Mouse (Mus musculus): ENCODE results near the gene Hs3st6. TPM values are rescaled to one million over a fixed set of nuclear protein-coding genes. Genes with fewer than 3 reads are reported as not detected.

Hs3st6 gene
- polyA plus RNA-seq, 1 experiment from 2014 or later: 2.5 TPM

DNA sequence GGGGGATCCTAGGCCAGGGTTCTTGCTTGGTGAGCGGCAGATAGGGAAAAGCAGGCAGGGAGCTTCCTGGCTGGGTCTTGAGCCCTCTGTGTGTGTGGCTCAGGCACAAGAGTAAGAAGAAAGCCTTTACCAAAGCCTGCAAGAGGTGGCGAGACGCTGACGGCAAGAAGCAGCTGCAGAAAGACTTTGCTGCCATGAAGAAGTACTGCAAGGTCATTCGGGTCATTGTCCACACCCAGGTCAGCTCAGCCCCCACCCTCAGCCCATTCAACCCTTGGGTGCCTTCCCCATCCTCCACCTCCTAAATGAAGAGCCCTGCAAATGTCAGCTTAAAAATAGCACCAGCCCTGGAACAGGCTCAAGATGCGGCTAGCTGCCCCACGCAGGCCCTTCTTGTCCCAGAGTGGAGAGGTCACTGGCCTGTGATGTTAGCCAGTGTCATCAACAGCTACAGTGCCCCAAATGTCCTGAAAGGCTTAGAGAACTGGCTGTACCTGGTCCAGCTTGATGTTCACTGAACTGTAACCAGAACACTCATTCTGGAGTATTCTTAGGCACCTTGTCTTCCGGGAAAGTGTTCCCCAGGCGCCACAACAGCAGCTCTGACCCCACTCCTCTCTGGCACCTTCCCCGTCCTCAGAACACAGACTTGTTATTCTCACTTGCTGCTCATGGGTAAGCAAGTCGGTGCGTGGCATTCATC is 20.4 kb upstream of the Hs3st6 start:
- ATAC-seq (ENCODE audit: borderline replicate concordance, extremely low read depth, low FRiP score, low TSS enrichment): no peak
- WGBS: 73% methylated on average over 12 of the region's 12 CpGs
- H3K36me3 ChIP-seq: no peaks in the 10 kb centered on the region
- H3K4me2 ChIP-seq: no peak overlapping the region
- no peaks in the 10 kb centered on the region for H3K9me3 ChIP-seq
- H3K9ac ChIP-seq: no peak overlapping the region
- peaks cover 3% of the 10 kb centered on the region; the same call in 1 of the 2 replicates for H3K27me3 ChIP-seq
- H3K4me3 ChIP-seq: no peak overlapping the region
- no peak overlapping the region for H3K27ac ChIP-seq
- peaks cover 11% of the 10 kb centered on the region for H3K4me1 ChIP-seq

DNA sequence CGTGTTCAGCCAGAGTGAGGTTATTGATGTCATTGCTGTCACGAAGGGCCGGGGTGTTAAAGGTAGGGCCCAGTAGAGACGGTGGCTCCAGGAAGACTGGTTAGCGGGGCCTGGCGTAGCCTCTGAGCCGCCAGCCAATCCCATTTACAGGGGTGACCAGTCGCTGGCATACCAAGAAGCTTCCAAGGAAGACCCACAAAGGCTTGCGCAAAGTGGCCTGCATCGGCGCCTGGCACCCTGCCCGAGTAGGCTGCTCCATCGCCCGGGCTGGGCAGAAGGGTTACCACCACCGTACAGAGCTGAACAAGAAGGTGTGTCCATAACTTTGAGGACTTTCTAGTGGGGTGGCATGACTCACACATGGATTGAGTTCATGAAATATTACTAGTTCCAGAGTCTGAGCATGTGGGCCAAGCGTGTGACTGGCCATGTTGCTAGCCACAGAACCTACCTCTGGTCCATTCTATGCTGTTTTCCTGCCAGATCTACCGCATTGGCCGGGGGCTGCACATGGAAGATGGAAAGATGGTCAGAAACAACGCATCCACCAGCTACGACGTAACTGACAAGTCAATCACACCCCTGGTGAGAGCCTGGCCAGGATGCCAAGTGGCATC is 19.2 kb upstream of the Hs3st6 start:
- 87% methylated on average over 21 of the region's 21 CpGs for WGBS
- Histone ChIP-seq H3K36me3 (no peaks in the 10 kb centered on the region), H3K4me2 (no peak overlapping the region), H3K9ac (no peak overlapping the region), H3K27ac (no peak overlapping the region), H3K4me3 (no peak overlapping the region), H3K9me3 (no peaks in the 10 kb centered on the region), H3K4me1 (peaks cover 19% of the 10 kb centered on the region), H3K27me3 (no peaks in the 10 kb centered on the region; the same call in 1 of the 2 replicates)
- no peak for ATAC-seq (ENCODE audit: borderline replicate concordance, extremely low read depth, low FRiP score, low TSS enrichment)

DNA sequence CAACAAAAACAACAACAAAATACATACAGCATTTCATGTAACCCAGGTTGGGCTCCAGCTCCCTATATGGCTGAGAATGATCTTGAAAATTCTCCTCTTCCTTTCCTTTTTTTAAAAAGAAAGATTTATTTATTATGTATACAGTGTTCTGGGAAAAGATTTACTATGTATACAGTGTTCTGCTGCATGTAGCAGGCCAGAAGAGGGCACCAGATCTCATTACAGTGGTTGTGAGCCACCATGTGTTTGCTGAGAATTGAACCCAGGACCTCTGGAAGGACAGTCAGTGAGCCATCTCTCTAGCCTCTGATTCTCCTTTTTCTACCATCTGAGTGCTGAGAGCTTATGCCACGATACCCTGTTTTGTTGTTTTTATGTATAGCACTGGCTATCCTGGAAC is 18.3 kb upstream of the Hs3st6 start:
- H3K9me3 ChIP-seq: no peaks in the 10 kb centered on the region
- no peaks in the 10 kb centered on the region; the same call in 1 of the 2 replicates for H3K27me3 ChIP-seq
- no peak overlapping the region for H3K4me3 ChIP-seq
- no peak overlapping the region for H3K4me2 ChIP-seq
- no peak overlapping the region for H3K27ac ChIP-seq
- H3K36me3 ChIP-seq: no peaks in the 10 kb centered on the region
- no peak overlapping the region for H3K9ac ChIP-seq
- ATAC-seq (ENCODE audit: borderline replicate concordance, extremely low read depth, low FRiP score, low TSS enrichment): no peak
- WGBS: 86% methylated on average over 1 of the region's 1 CpGs
- H3K4me1 ChIP-seq: peaks cover 19% of the 10 kb centered on the region

DNA sequence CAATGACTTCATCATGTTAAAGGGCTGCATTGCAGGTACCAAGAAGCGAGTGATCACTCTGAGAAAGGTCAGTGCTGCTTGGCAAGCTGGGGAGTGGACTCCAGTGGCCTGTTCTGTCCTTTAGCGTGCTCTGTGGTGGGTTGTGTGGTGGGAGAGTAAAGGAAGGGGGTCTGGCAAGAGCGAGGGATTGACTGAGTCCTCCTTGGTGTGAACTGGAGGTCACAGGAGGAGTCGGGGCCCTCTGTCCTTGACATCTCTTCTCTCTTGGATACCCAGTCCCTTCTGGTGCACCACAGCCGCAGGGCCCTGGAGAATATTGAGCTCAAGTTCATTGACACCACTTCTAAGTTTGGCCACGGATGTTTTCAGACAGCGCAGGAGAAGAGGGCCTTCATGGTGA is 17.3 kb upstream of the Hs3st6 start:
- Histone ChIP-seq H3K4me1 (peaks cover 19% of the 10 kb centered on the region), H3K27me3 (no peaks in the 10 kb centered on the region; the same call in 1 of the 2 replicates), H3K9me3 (no peaks in the 10 kb centered on the region), H3K36me3 (peaks cover 2% of the 10 kb centered on the region), H3K4me3 (no peak overlapping the region), H3K9ac (no peak overlapping the region), H3K4me2 (0 out of 2 replicates have a peak overlapping the region, but pooled peaks have one; percentile 90), H3K27ac (no peak overlapping the region)
- no peak for ATAC-seq (ENCODE audit: borderline replicate concordance, extremely low read depth, low FRiP score, low TSS enrichment)
- WGBS: 80% methylated on average over 7 of the region's 7 CpGs

DNA sequence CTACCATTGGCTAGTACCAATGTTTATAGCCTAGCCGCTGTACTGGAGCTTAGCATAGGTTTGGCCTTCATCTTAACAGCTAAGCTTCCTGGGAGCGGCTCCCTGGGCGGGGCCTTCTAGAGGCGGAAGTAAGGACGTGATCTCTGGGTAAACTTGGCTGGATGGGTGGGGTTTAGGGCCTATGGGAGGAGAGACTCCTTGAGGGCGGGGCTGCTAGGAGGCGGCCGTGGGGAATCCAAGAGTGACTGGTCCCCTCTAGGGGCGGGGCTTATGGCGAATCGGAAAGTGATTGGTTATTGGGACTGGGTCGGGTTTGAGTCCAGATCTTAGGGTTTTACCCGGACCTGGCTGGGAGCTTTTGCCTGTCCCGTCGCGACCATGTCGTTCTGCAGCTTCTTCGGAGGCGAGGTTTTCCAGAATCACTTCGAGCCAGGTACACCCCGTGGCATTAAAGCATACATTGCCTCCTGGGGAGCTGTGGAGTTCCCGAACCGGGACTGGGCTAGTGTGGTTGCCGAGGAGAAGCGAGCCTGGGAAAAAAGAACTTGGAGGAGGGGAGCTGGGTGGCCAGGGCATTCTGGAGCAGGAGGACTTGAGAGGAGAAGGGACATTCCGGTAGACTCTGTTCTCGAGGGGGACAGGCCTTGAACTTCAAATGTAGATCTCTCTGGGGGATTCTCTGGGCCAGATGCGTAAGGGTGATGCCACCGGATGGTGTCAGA is 16.3 kb upstream of the Hs3st6 start, which contains the start of gene Msrb1:
Gene Msrb1 (plus strand): TSS at position 313 of the 722 bp plus-strand sequence.
- peaks cover 8% of the 10 kb centered on the region for H3K36me3 ChIP-seq
- H3K27ac ChIP-seq: peak within 1 kb of the TSS; percentile 66
- peak; percentile 98 for ATAC-seq (ENCODE audit: borderline replicate concordance, extremely low read depth, low FRiP score, low TSS enrichment)
- WGBS: under 1% methylated on average over 29 of the region's 29 CpGs
- no peaks in the 10 kb centered on the region for H3K9me3 ChIP-seq
- H3K4me1 ChIP-seq: peaks cover 19% of the 10 kb centered on the region
- H3K4me2 ChIP-seq: peak within 1 kb of the TSS; percentile 90
- peak within 1 kb of the TSS; percentile 66 for H3K4me3 ChIP-seq
- H3K27me3 ChIP-seq: no peaks in the 10 kb centered on the region; the same call in 1 of the 2 replicates
- peak within 1 kb of the TSS; percentile 67 for H3K9ac ChIP-seq

DNA sequence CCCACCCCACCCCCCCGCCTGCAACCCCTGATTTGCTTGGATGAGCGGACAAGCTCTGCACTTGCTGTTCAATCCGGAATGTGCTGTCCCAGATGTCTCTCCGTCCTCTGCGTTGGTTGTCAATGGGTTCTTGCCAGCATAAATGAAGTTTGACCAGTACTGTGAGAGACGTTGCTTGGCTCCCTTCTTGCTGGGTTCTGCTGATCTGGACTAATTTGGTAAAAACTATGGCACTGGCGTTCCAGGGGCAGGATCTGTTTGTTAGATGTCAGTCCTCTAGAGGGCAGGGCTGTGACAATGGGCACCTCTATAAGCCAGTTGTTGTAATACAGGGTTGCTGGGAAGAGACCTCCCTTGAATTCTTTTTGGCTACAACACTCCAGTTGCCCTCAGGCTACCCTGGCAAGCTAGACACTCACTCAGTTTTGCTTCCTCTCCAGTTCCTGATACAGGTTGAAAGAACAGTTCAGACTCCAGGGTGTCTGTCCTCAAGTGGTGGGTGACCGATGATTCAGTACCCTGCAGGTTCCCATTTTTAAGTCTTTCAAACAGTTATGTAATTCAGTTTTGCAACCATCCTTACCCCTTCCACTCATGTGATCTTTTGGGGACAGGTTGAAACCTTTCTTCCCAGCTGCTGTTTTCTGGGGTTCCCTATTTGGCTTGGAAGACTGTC is 15.5 kb upstream of the Hs3st6 start:
- Histone ChIP-seq H3K27me3 (no peaks in the 10 kb centered on the region), H3K4me2 (peak overlapping the region; percentile 90), H3K4me3 (peak overlapping the region; percentile 66), H3K9ac (peak overlapping the region; percentile 67), H3K9me3 (no peaks in the 10 kb centered on the region), H3K27ac (peak overlapping the region; percentile 66; the same call in 1 of the 2 replicates), H3K4me1 (peaks cover 19% of the 10 kb centered on the region), H3K36me3 (peaks cover 11% of the 10 kb centered on the region)
- WGBS: 20% methylated on average over 8 of the region's 8 CpGs
- ATAC-seq (ENCODE audit: borderline replicate concordance, extremely low read depth, low FRiP score, low TSS enrichment): no peak

DNA sequence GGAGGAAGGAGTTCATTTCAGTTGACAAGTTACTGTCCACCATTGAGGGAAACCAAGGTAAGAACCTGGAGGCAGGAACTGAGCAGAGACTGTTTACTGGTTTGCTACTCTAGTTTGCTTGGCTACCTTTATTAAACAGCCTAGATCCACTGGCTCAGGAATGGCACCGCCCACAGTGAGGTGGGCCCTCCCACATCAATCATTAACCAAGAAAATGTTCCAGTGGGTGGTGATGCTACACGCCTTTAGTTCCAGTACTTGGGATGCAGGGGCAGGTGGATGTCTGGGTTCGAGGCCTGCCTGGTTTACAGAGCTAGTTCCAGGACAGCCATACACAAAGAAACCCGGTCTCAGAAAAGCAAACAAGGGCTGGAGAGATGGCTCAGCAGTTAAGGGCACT is 14.6 kb upstream of the Hs3st6 start:
- no peaks in the 10 kb centered on the region for H3K9me3 ChIP-seq
- no peaks in the 10 kb centered on the region for H3K27me3 ChIP-seq
- no peak overlapping the region for H3K4me2 ChIP-seq
- H3K27ac ChIP-seq: no peak overlapping the region
- 71% methylated on average over 4 of the region's 4 CpGs for WGBS
- peaks cover 19% of the 10 kb centered on the region for H3K4me1 ChIP-seq
- H3K4me3 ChIP-seq: no peak overlapping the region
- H3K36me3 ChIP-seq: peaks cover 13% of the 10 kb centered on the region
- no peak overlapping the region for H3K9ac ChIP-seq
- no peak for ATAC-seq (ENCODE audit: borderline replicate concordance, extremely low read depth, low FRiP score, low TSS enrichment)

DNA sequence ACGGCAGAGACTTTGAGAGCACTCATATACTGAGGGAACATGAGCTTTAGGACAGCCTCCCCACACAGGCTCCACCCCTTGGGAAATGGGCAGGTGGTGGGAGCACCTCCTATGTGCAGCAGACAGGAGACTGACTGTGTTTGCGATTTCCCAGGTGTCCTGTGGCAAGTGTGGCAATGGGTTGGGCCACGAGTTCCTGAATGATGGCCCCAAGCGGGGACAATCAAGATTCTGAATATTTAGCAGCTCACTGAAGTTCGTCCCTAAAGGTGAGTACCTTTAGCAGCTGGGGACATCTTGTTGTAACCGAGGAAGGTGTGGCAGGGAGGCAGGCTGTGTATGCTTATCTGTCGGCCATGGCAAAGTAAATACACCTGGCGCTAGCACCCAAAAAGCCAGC is 12.9 kb upstream of the Hs3st6 start:
- 70% methylated on average over 8 of the region's 8 CpGs for WGBS
- Histone ChIP-seq H3K27me3 (no peaks in the 10 kb centered on the region), H3K9ac (no peak overlapping the region), H3K4me3 (no peak overlapping the region), H3K27ac (no peak overlapping the region), H3K9me3 (no peaks in the 10 kb centered on the region), H3K36me3 (peaks cover 13% of the 10 kb centered on the region), H3K4me2 (no peak overlapping the region), H3K4me1 (peaks cover 19% of the 10 kb centered on the region)
- ATAC-seq (ENCODE audit: borderline replicate concordance, extremely low read depth, low FRiP score, low TSS enrichment): no peak

DNA sequence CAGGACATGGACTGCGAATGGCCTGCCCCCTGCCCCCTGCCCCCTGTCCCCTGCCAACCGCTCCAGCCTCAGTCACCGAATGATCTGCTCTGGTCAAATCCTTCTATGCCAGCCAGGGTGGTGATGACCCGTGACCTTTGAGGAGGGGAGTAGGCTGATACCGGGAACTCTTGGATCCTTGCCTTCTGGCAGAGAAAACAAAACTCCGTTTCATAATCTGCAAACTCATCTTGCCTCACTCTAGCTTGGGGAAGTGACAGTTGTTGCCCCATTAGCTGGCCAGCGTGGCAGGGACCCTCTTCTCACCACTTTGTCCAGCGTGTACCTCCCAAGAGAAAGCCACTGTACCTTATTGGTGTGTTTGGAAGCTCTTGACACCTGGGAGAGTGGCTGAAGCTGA is 10.5 kb upstream of the Hs3st6 start:
- H3K9ac ChIP-seq: no peak overlapping the region
- H3K4me2 ChIP-seq: no peak overlapping the region
- peaks cover 8% of the 10 kb centered on the region for H3K4me1 ChIP-seq
- peaks cover 13% of the 10 kb centered on the region for H3K36me3 ChIP-seq
- no peak for ATAC-seq (ENCODE audit: borderline replicate concordance, extremely low read depth, low FRiP score, low TSS enrichment)
- no peak overlapping the region for H3K27ac ChIP-seq
- H3K9me3 ChIP-seq: no peaks in the 10 kb centered on the region
- 68% methylated on average over 8 of the region's 8 CpGs for WGBS
- no peaks in the 10 kb centered on the region for H3K27me3 ChIP-seq
- no peak overlapping the region for H3K4me3 ChIP-seq

DNA sequence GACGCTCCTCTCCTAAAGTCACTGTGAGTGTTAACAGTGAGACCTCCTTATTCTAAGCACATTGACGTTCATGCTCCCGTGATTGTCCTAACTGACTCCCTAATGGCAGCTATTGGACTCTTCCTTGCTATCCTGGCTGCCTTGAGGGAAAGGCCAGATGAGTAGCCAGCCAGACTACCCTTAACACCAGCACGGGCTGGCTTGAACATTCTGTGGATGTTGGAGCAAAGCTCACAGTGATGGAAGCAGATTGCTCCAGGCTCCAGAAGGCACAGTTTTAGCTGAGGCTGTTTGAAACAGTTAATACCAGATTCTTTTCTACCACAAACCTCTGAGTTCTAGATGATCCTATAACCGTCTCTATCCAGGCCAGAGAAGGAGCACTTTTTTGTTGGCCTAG is 8.9 kb upstream of the Hs3st6 start:
- H3K9ac ChIP-seq: no peak overlapping the region
- no peak overlapping the region for H3K27ac ChIP-seq
- no peak overlapping the region for H3K4me3 ChIP-seq
- no peaks in the 10 kb centered on the region for H3K4me1 ChIP-seq
- H3K4me2 ChIP-seq: no peak overlapping the region
- H3K36me3 ChIP-seq: peaks cover 13% of the 10 kb centered on the region
- H3K9me3 ChIP-seq: no peaks in the 10 kb centered on the region
- ATAC-seq (ENCODE audit: borderline replicate concordance, extremely low read depth, low FRiP score, low TSS enrichment): no peak
- peaks cover 6% of the 10 kb centered on the region; the same call in 1 of the 2 replicates for H3K27me3 ChIP-seq
- WGBS: 71% methylated on average over 5 of the region's 5 CpGs

DNA sequence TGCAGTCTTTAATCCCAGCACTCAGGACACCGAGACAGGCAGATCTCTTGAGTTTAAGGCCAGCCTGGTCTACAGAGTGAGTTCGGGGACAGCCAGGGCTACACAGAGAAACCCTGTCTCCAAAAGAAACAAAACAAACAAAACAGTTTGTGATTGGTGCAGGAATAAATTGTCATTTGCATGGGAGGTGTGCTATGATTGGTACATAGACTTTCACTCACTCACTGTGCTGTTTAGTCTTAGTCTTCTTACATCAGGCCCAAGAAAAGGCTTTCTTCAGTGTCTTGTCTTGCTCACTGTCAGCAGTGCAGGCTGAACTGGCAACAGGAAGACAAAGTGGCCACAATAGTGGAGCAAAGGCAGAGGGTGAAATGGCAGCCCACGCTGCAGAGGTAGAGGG is 8.4 kb upstream of the Hs3st6 start:
- ATAC-seq (ENCODE audit: borderline replicate concordance, extremely low read depth, low FRiP score, low TSS enrichment): no peak
- Histone ChIP-seq H3K27ac (no peak overlapping the region), H3K4me3 (no peak overlapping the region), H3K9me3 (no peaks in the 10 kb centered on the region), H3K4me1 (no peaks in the 10 kb centered on the region), H3K4me2 (no peak overlapping the region), H3K36me3 (peaks cover 13% of the 10 kb centered on the region), H3K27me3 (peaks cover 11% of the 10 kb centered on the region; the same call in 1 of the 2 replicates), H3K9ac (no peak overlapping the region)
- 69% methylated on average over 3 of the region's 3 CpGs for WGBS
